Mouse (Mus musculus): ENCODE results near the gene 2210016L21Rik. TPM values are rescaled to one million over a fixed set of nuclear protein-coding genes. Genes with fewer than 3 reads are reported as not detected.

2210016L21Rik gene
- total and polyA plus RNA-seq, 2 experiments from 2014 or later: 16.0 to 32.2 TPM

GRCm38 (mm10) chr5:114970824-114971227, 28.9 kb downstream of the 2210016L21Rik start, which contains the start of gene Hnf1a:
Hnf1a (minus strand) TSS chr5:114971094.
- no peaks in the 10 kb centered on the region for H3K36me3 ChIP-seq (replicated peaks; ENCODE audit: control insufficient read depth, insufficient read depth, low read length)
- TF ChIP-seq CTCF (IDR thresholded peaks at IDR 0.05; ENCODE audit: low read depth) (no peak), EP300 (IDR thresholded peaks at IDR 0.05; ENCODE audit: low read depth) (no peak)
- H3K4me1 ChIP-seq (ENCODE audit: control insufficient read depth, insufficient read depth): no peaks in the 10 kb centered on the region
- peaks cover 31% of the 10 kb centered on the region for H3K27me3 ChIP-seq (ENCODE audit: control insufficient read depth, insufficient read depth, low read length)
- no peak within 1 kb of the TSS for H3K4me2 ChIP-seq (ENCODE audit: low read depth, low read length)
- ATAC-seq (ENCODE audit: insufficient read depth, low read depth): no peak
- no peaks in the 10 kb centered on the region for H3K9me3 ChIP-seq (replicated peaks; ENCODE audit: control insufficient read depth, low read length)
- no peak for DNase-seq (ENCODE audit: low spot score)
- H3K27ac ChIP-seq (ENCODE audit: low read depth): no peak within 1 kb of the TSS
- no peak within 1 kb of the TSS for H3K9ac ChIP-seq (replicated peaks; ENCODE audit: low read depth, low read length)
- no peak within 1 kb of the TSS for H3K4me3 ChIP-seq (ENCODE audit: low read depth, low read length)
- WGBS: 85% methylated on average over 17 of the region's 17 CpGs

- ATAC-seq (ENCODE audit: insufficient read depth, low read depth) (no peak), DNase-seq (ENCODE audit: low spot score) (no peak)
- no peaks in the 10 kb centered on the region for H3K4me1 ChIP-seq (ENCODE audit: control insufficient read depth, insufficient read depth)
- no peak overlapping the region for H3K27ac ChIP-seq (ENCODE audit: low read depth)
- no peak overlapping the region for H3K4me3 ChIP-seq (ENCODE audit: low read depth, low read length)
- WGBS: 85% methylated on average over 9 of the region's 9 CpGs
- H3K9me3 ChIP-seq (replicated peaks; ENCODE audit: control insufficient read depth, low read length): no peaks in the 10 kb centered on the region
- TF ChIP-seq CTCF (IDR thresholded peaks at IDR 0.05; ENCODE audit: low read depth) (no peak), EP300 (IDR thresholded peaks at IDR 0.05; ENCODE audit: low read depth) (no peak)
- H3K9ac ChIP-seq (replicated peaks; ENCODE audit: low read depth, low read length): no peak overlapping the region
- no peak overlapping the region for H3K4me2 ChIP-seq (ENCODE audit: low read depth, low read length)
- no peaks in the 10 kb centered on the region for H3K36me3 ChIP-seq (replicated peaks; ENCODE audit: control insufficient read depth, insufficient read depth, low read length)
- H3K27me3 ChIP-seq (ENCODE audit: control insufficient read depth, insufficient read depth, low read length): peaks cover 31% of the 10 kb centered on the region
Observed at GRCm38 (mm10) chr5:114972201-114972600, 30.2 kb downstream of the 2210016L21Rik start.

GRCm38 (mm10) chr5:114973131-114973530, 31.2 kb downstream of the 2210016L21Rik start:
- Histone ChIP-seq H3K4me2 (ENCODE audit: low read depth, low read length) (no peak overlapping the region), H3K9ac (replicated peaks; ENCODE audit: low read depth, low read length) (no peak overlapping the region), H3K4me1 (ENCODE audit: control insufficient read depth, insufficient read depth) (no peaks in the 10 kb centered on the region), H3K9me3 (replicated peaks; ENCODE audit: control insufficient read depth, low read length) (no peaks in the 10 kb centered on the region), H3K27me3 (ENCODE audit: control insufficient read depth, insufficient read depth, low read length) (peaks cover 25% of the 10 kb centered on the region), H3K4me3 (ENCODE audit: low read depth, low read length) (no peak overlapping the region), H3K27ac (ENCODE audit: low read depth) (no peak overlapping the region), H3K36me3 (replicated peaks; ENCODE audit: control insufficient read depth, insufficient read depth, low read length) (no peaks in the 10 kb centered on the region)
- DNase-seq (ENCODE audit: low spot score) (no peak), ATAC-seq (ENCODE audit: insufficient read depth, low read depth) (no peak)
- no peak for TF ChIP-seq CTCF (IDR thresholded peaks at IDR 0.05; ENCODE audit: low read depth)
- no peak for TF ChIP-seq EP300 (IDR thresholded peaks at IDR 0.05; ENCODE audit: low read depth)
- 67% methylated on average over 8 of the region's 8 CpGs for WGBS

GRCm38 (mm10) chr5:114976935-114977334, 35.0 kb downstream of the 2210016L21Rik start:
- DNase-seq (ENCODE audit: low spot score): no peak
- Histone ChIP-seq H3K4me1 (ENCODE audit: control insufficient read depth, insufficient read depth) (peaks cover 12% of the 10 kb centered on the region; the same call in 1 of the 2 replicates), H3K4me2 (ENCODE audit: low read depth, low read length) (no peak overlapping the region), H3K4me3 (ENCODE audit: low read depth, low read length) (no peak overlapping the region), H3K36me3 (replicated peaks; ENCODE audit: control insufficient read depth, insufficient read depth, low read length) (no peaks in the 10 kb centered on the region), H3K27me3 (ENCODE audit: control insufficient read depth, insufficient read depth, low read length) (no peaks in the 10 kb centered on the region), H3K9me3 (replicated peaks; ENCODE audit: control insufficient read depth, low read length) (no peaks in the 10 kb centered on the region), H3K27ac (ENCODE audit: low read depth) (no peak overlapping the region), H3K9ac (replicated peaks; ENCODE audit: low read depth, low read length) (no peak overlapping the region)
- TF ChIP-seq CTCF (IDR thresholded peaks at IDR 0.05; ENCODE audit: low read depth) (no peak), EP300 (IDR thresholded peaks at IDR 0.05; ENCODE audit: low read depth) (no peak)
- ATAC-seq (ENCODE audit: insufficient read depth, low read depth): no peak

GRCm38 (mm10) chr5:114978473-114978872, 36.5 kb downstream of the 2210016L21Rik start:
- no peak overlapping the region for H3K4me2 ChIP-seq (ENCODE audit: low read depth, low read length)
- H3K9ac ChIP-seq (replicated peaks; ENCODE audit: low read depth, low read length): no peak overlapping the region
- ATAC-seq (ENCODE audit: insufficient read depth, low read depth) (no peak), DNase-seq (ENCODE audit: low spot score) (no peak)
- H3K4me3 ChIP-seq (ENCODE audit: low read depth, low read length): no peak overlapping the region
- WGBS: 54% methylated on average over 11 of the region's 11 CpGs
- H3K27me3 ChIP-seq (ENCODE audit: control insufficient read depth, insufficient read depth, low read length): no peaks in the 10 kb centered on the region
- H3K4me1 ChIP-seq (ENCODE audit: control insufficient read depth, insufficient read depth): peaks cover 12% of the 10 kb centered on the region; the same call in 1 of the 2 replicates
- TF ChIP-seq EP300 (IDR thresholded peaks at IDR 0.05; ENCODE audit: low read depth) (no peak), CTCF (IDR thresholded peaks at IDR 0.05; ENCODE audit: low read depth) (no peak)
- H3K27ac ChIP-seq (ENCODE audit: low read depth): no peak overlapping the region
- H3K36me3 ChIP-seq (replicated peaks; ENCODE audit: control insufficient read depth, insufficient read depth, low read length): no peaks in the 10 kb centered on the region
- H3K9me3 ChIP-seq (replicated peaks; ENCODE audit: control insufficient read depth, low read length): no peaks in the 10 kb centered on the region

- TF ChIP-seq EP300 (IDR thresholded peaks at IDR 0.05; ENCODE audit: low read depth): no peak
- peak; percentile 20; the same call in 1 of the 2 replicates for TF ChIP-seq CTCF (IDR thresholded peaks at IDR 0.05; ENCODE audit: low read depth)
- Histone ChIP-seq H3K4me1 (ENCODE audit: control insufficient read depth, insufficient read depth) (peaks cover 12% of the 10 kb centered on the region; the same call in 1 of the 2 replicates), H3K4me3 (ENCODE audit: low read depth, low read length) (peak overlapping the region; percentile 52), H3K36me3 (replicated peaks; ENCODE audit: control insufficient read depth, insufficient read depth, low read length) (no peaks in the 10 kb centered on the region), H3K9me3 (replicated peaks; ENCODE audit: control insufficient read depth, low read length) (no peaks in the 10 kb centered on the region), H3K4me2 (ENCODE audit: low read depth, low read length) (peak overlapping the region; percentile 73), H3K9ac (replicated peaks; ENCODE audit: low read depth, low read length) (no peak overlapping the region), H3K27ac (ENCODE audit: low read depth) (no peak overlapping the region), H3K27me3 (ENCODE audit: control insufficient read depth, insufficient read depth, low read length) (no peaks in the 10 kb centered on the region)
- peak; percentile 18 for DNase-seq (ENCODE audit: low spot score)
- 3% methylated on average over 6 of the region's 6 CpGs for WGBS
- ATAC-seq (ENCODE audit: insufficient read depth, low read depth): peak; percentile 18; the same call in 1 of the 2 replicates
Observed at GRCm38 (mm10) chr5:114978888-114979249, 36.9 kb downstream of the 2210016L21Rik start.

All from heart, postnatal 0 days (tissue).